Mouse (Mus musculus) intestine, postnatal 0 days (tissue): ENCODE data around the gene Ddit4. TPM values are rescaled to one million over a fixed set of nuclear protein-coding genes. Genes with fewer than 3 reads are reported as not detected.

Experiments used
- ATAC-seq: fragments of 200-750 bp; cut with Nextera tagmentation; 2 replicates; pipeline ENCODE4 v1.8.0; 2017; ENCODE audit warnings: mild to moderate bottlenecking, moderate TSS enrichment, moderate library complexity
- H3K27ac ChIP-seq: fragments of 300-500 bp; sonication (generic); 2 replicates; pipeline ENCODE4 v1.5.1; 2014; ENCODE audit warnings: mild to moderate bottlenecking, low read depth, low read length, moderate library complexity
- H3K27me3 ChIP-seq: fragments of 300-500 bp; sonication (generic); replicated peaks from 2 replicates; pipeline ENCODE4 v1.6.1; 2014; ENCODE audit warnings: low read length, mixed read lengths; ENCODE audit not compliant: control insufficient read depth, insufficient read depth
- H3K36me3 ChIP-seq: fragments of 300-500 bp; sonication (generic); 2 replicates; pipeline ENCODE4 v1.6.1; 2014; ENCODE audit warnings: mild to moderate bottlenecking, moderate library complexity; ENCODE audit not compliant: control insufficient read depth, insufficient read depth
- H3K4me1 ChIP-seq: fragments of 300-500 bp; sonication (generic); replicated peaks from 2 replicates; pipeline ENCODE4 v1.6.1; 2014; ENCODE audit warnings: antibody characterized with exemption, low read length, mixed read lengths; ENCODE audit not compliant: control insufficient read depth, insufficient read depth
- H3K4me2 ChIP-seq: fragments of 300-500 bp; sonication (generic); replicated peaks from 2 replicates; pipeline ENCODE4 v1.6.1; 2014; ENCODE audit warnings: low read depth, mild to moderate bottlenecking, moderate library complexity
- H3K4me3 ChIP-seq: fragments of 300-500 bp; sonication (generic); 2 replicates; pipeline ENCODE4 v1.5.1; 2014; ENCODE audit warnings: low read depth, low read length
- H3K9ac ChIP-seq: fragments of 300-500 bp; sonication (generic); 2 replicates; pipeline ENCODE4 v1.6.1; 2014; ENCODE audit warnings: mild to moderate bottlenecking, low read depth, low read length
- H3K9me3 ChIP-seq: fragments of 300-500 bp; sonication (generic); 2 replicates; pipeline ENCODE4 v1.6.1; 2016; ENCODE audit warnings: mixed run types; ENCODE audit not compliant: control insufficient read depth
- CTCF ChIP-seq: sonication (generic); IDR thresholded peaks from 2 replicates; pipeline ENCODE4 v1.5.1; 2016; ENCODE audit warnings: low read depth, mild to moderate bottlenecking, control low read depth, antibody characterized with exemption, moderate library complexity
- WGBS: fragments of 180-500 bp; shearing (Covaris S2); extraction: QIAGEN DNeasy Blood & Tissue Kit; methylation state at CpG from one replicate; pipeline ENCODE4 v1.1.7; 2014; 5-methylcytosine and 5-hydroxymethylcytosine counted together
- polyA plus RNA-seq: library from polyadenylated mRNA; unstranded; fragments of >200 nt; fragmentation: Nextera tagmentation; extraction: Ambion mirVana; gene quantifications from 2 replicates; pipeline ENCODE4 v1.2.1, GENCODE M21; 2015

Ddit4 gene
- polyA plus RNA-seq, 1 experiment from 2014 or later, result 17.8 TPM

GRCm38 (mm10) chr10:59916649-59917048 lies 35.0 kb downstream of the Ddit4 start:
- peak overlapping the region; percentile 18; the same call in 1 of the 2 replicates for H3K9ac ChIP-seq
- H3K27me3 ChIP-seq, result no peaks in the 10 kb centered on the region
- ATAC-seq, result no peak; the same call in 1 of the 2 replicates
- WGBS, result 4% methylated on average over 10 of the region's 10 CpGs
- peak overlapping the region; percentile 59 for H3K4me2 ChIP-seq
- no peaks in the 10 kb centered on the region for H3K9me3 ChIP-seq
- no peak overlapping the region for H3K4me3 ChIP-seq
- TF ChIP-seq CTCF, result no peak
- peaks cover 16% of the 10 kb centered on the region for H3K4me1 ChIP-seq
- no peaks in the 10 kb centered on the region for H3K36me3 ChIP-seq
- peak overlapping the region; percentile 52 for H3K27ac ChIP-seq

DNA sequence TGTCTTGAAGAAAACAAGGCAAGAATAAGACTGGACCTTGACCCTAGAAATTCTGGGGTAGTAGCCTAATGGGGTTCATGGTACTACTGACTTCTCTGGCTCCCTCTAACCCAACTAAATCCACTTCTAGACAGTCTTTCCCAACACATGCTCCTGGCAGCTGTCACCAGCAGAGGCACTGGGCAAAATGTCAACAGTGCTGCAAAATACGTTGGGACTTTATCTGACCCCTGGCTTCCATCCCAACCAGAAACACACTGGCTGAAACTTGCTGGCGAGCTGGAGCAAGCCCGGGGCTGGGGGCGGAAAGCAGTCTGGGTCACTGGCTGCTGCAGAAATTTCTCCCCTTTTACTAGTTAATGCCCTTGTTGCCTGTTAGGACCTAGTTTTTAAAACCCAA lies 35.5 kb downstream of the Ddit4 start:
- H3K4me3 ChIP-seq, result no peak overlapping the region
- 13% methylated on average over 4 of the region's 4 CpGs for WGBS
- H3K36me3 ChIP-seq, result no peaks in the 10 kb centered on the region
- no peak for ATAC-seq
- no peaks in the 10 kb centered on the region for H3K27me3 ChIP-seq
- H3K4me2 ChIP-seq, result peak overlapping the region; percentile 59
- H3K4me1 ChIP-seq, result peaks cover 18% of the 10 kb centered on the region
- no peaks in the 10 kb centered on the region for H3K9me3 ChIP-seq
- peak; percentile 40 for TF ChIP-seq CTCF
- peak overlapping the region; percentile 18; the same call in 1 of the 2 replicates for H3K9ac ChIP-seq
- H3K27ac ChIP-seq, result peak overlapping the region; percentile 52

GRCm38 (mm10) chr10:59915196-59915962 lies 36.3 kb downstream of the Ddit4 start:
- TF ChIP-seq CTCF, result no peak
- Histone ChIP-seq H3K4me3 (no peak overlapping the region), H3K4me1 (peaks cover 21% of the 10 kb centered on the region), H3K9ac (no peak overlapping the region), H3K27me3 (no peaks in the 10 kb centered on the region), H3K9me3 (no peaks in the 10 kb centered on the region), H3K27ac (no peak overlapping the region), H3K4me2 (no peak overlapping the region), H3K36me3 (no peaks in the 10 kb centered on the region)
- WGBS, result 83% methylated on average over 8 of the region's 8 CpGs
- no peak for ATAC-seq

DNA sequence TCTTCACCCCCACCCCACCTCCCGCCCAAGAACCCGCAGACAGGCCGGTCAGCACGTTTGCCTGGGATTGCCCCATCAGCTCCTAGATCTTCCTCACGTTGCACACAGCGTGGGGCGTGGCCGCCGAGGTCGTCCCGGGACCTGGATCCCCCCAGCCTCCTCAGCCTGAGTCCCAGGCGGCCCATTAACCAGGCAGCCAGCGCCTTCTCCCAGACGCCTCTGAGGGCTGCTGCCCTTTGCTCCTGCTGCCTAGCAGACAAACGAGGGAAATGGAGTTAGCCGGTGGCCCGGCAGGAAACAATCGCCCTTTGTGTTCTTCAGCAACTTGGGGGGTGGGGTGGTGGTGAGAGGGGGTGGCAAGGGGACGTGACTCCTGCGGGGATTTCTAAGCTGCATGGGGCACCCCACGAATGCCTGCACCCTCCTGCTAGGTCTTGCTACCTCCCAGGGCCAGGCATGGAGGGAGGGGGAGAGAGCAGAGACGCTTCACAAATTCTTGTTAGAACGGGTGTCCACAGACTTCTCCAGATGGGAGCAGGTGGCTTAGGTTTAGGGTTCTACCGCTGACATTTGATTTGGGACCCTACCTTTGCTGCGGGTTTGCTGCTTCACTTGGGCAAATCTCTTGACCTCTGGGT lies 40.0 kb downstream of the Ddit4 start:
- no peaks in the 10 kb centered on the region for H3K36me3 ChIP-seq
- no peak overlapping the region for H3K4me3 ChIP-seq
- H3K9ac ChIP-seq, result 0 out of 2 replicates have a peak overlapping the region, but pooled peaks have one; percentile 22
- ATAC-seq, result peak; percentile 26
- no peaks in the 10 kb centered on the region for H3K27me3 ChIP-seq
- H3K9me3 ChIP-seq, result no peaks in the 10 kb centered on the region
- no peak for TF ChIP-seq CTCF
- H3K4me2 ChIP-seq, result peak overlapping the region; percentile 48
- WGBS, result 7% methylated on average over 25 of the region's 25 CpGs
- peak overlapping the region; percentile 35; the same call in 1 of the 2 replicates for H3K27ac ChIP-seq
- H3K4me1 ChIP-seq, result peaks cover 18% of the 10 kb centered on the region

GRCm38 (mm10) chr10:59911091-59911490 lies 40.5 kb downstream of the Ddit4 start:
- whole genome bisulfite sequencing, result 36% methylated on average over 6 of the region's 6 CpGs
- no peak; the same call in 1 of the 2 replicates for TF ChIP-seq CTCF
- Histone ChIP-seq H3K9me3 (no peaks in the 10 kb centered on the region), H3K36me3 (no peaks in the 10 kb centered on the region), H3K27me3 (no peaks in the 10 kb centered on the region), H3K4me1 (peaks cover 16% of the 10 kb centered on the region), H3K4me2 (peak overlapping the region; percentile 48), H3K9ac (0 out of 2 replicates have a peak overlapping the region, but pooled peaks have one; percentile 22), H3K27ac (peak overlapping the region; percentile 35; the same call in 1 of the 2 replicates), H3K4me3 (no peak overlapping the region)
- ATAC-seq, result no peak

DNA sequence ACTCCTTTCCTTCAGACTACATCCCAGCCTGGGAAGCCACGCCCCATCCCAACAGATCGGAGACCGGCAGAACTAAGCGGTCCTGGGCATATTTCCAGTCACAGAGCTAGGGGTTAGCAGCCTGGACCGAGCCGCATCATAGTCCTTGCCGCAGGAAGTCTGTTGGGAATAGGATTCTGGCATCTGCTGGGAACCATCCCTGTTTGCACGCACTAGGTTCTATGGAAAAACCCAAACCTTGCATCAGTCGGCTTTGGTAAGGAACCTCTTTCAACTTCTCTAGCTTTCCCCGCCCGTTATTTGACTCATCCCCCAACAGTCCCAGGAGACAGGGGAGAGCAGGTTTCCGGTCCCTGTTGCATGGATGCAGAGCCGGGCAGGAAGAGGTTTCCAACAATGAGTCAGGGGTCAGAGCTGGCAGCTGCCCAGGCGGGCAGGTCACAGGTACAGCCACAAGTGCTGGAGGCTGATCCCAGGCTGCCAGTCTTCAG lies 42.2 kb downstream of the Ddit4 start:
- no peak for TF ChIP-seq CTCF
- H3K9ac ChIP-seq, result no peak overlapping the region
- ATAC-seq, result no peak

More for the DNA sequence above, 42.2 kb downstream of the Ddit4 start:
- H3K4me3 ChIP-seq, result no peak overlapping the region
- no peaks in the 10 kb centered on the region for H3K9me3 ChIP-seq
- WGBS, result 26% methylated on average over 14 of the region's 14 CpGs
- H3K36me3 ChIP-seq, result no peaks in the 10 kb centered on the region
- H3K27ac ChIP-seq, result peak overlapping the region; percentile 46; the same call in 1 of the 2 replicates
- no peaks in the 10 kb centered on the region for H3K27me3 ChIP-seq
- H3K4me2 ChIP-seq, result peak overlapping the region; percentile 14
- peaks cover 12% of the 10 kb centered on the region; the same call in 1 of the 2 replicates for H3K4me1 ChIP-seq
